Mouse (Mus musculus): ENCODE data around the gene Zswim7.

GRCm38 (mm10) chr11:62244471-62244870, 36.7 kb downstream of the Zswim7 start:
- TF ChIP-seq CTCF (IDR thresholded peaks at IDR 0.05; ENCODE audit: extremely low read depth, insufficient read length, insufficient replicate concordance, low read depth, low read length) (no peak), POLR2A (IDR thresholded peaks at IDR 0.05; ENCODE audit: low read depth, low read length) (no peak)

Data from small intestine, adult 2 months (tissue).